Mouse (Mus musculus): Measurements from ENCODE around the gene Cklf. TPM values are rescaled to one million over a fixed set of nuclear protein-coding genes. Genes with fewer than 3 reads are reported as not detected.
A peak's percentile ranks its signal among the peaks of the same experiment; 100 is the strongest.
"Not testable (repeated sequence)": the region's sequence is repeated elsewhere in the genome, so short reads cannot be mapped to it uniquely, and the experiment has no call there.

The Cklf gene
- total RNA-seq, 2 experiments from 2014 or later: 16.0 to 19.4 TPM

GRCm38 (mm10) chr8:104261802-104262201, 11.1 kb downstream of the Cklf start:
- not testable (repeated sequence) for DNase-seq (ENCODE audit: low spot score in 2 of 2)

GRCm38 (mm10) chr8:104264271-104264935, 13.7 kb downstream of the Cklf start:
- not testable (repeated sequence) for DNase-seq (ENCODE audit: low spot score in 2 of 2)

- no peak for DNase-seq (ENCODE audit: low spot score in 2 of 2)
These were observed 17.7 kb downstream of the Cklf start for GRCm38 (mm10) chr8:104268368-104268767.

GRCm38 (mm10) chr8:104268937-104269440, 18.3 kb downstream of the Cklf start:
- DNase-seq (ENCODE audit: low spot score in 2 of 2): no peak

GRCm38 (mm10) chr8:104293081-104293480, 42.4 kb downstream of the Cklf start, which contains the start of gene Cmtm2a:
Cmtm2a (minus strand) TSS chr8:104293181.
- not testable (repeated sequence) for DNase-seq (ENCODE audit: low spot score in 2 of 2)

GRCm38 (mm10) chr8:104294396-104294795, 43.7 kb downstream of the Cklf start:
- no peak for DNase-seq (ENCODE audit: low spot score in 2 of 2)

- DNase-seq (ENCODE audit: low spot score in 2 of 2): not testable (repeated sequence)
These were observed 50.9 kb downstream of the Cklf start for GRCm38 (mm10) chr8:104301577-104301976.

- not testable (repeated sequence) for DNase-seq (ENCODE audit: low spot score in 2 of 2)
These were observed 51.9 kb downstream of the Cklf start for GRCm38 (mm10) chr8:104302536-104302935.

GRCm38 (mm10) chr8:104304962-104305361, 54.3 kb downstream of the Cklf start:
- DNase-seq (ENCODE audit: low spot score in 2 of 2): no peak

GRCm38 (mm10) chr8:104308341-104308740, 57.7 kb downstream of the Cklf start:
- not testable (repeated sequence) for DNase-seq (ENCODE audit: low spot score in 2 of 2)

GRCm38 (mm10) chr8:104309441-104310155, 58.9 kb downstream of the Cklf start, which contains the start of the genes Gm45711 and Cmtm1:
Gm45711 (minus strand) TSS chr8:104310081.
Cmtm1 (minus strand) TSS chr8:104310145.
- peak in 1 of 2 experiments; percentile 52 for DNase-seq (ENCODE audit: low spot score in 2 of 2)

- DNase-seq (ENCODE audit: low spot score in 2 of 2): not testable (repeated sequence)
These were observed 61.4 kb downstream of the Cklf start for GRCm38 (mm10) chr8:104312023-104312422.

- no peak for DNase-seq (ENCODE audit: low spot score in 2 of 2)
These were observed 62.6 kb downstream of the Cklf start for GRCm38 (mm10) chr8:104313311-104313710.

Other genes starting within 250 kb of the Cklf start
- gene Cdh5, start 149.2 kb upstream of the Cklf start, total RNA-seq (2021): 100 to 1,000 TPM; 163 to 174 TPM
- 1 to 10 TPM; 1.7 to 2.5 TPM for gene Bean1, start 80.4 kb upstream of the Cklf start, total RNA-seq (2021)
- gene Tk2, start 2.3 kb upstream of the Cklf start, total RNA-seq (2021): 10 to 100 TPM in 1 of 2 experiments, 1 to 10 TPM in 1; 9.7 to 11.6 TPM
- gene Cmtm2a, start 42.3 kb downstream of the Cklf start, total RNA-seq (2021): not detected
- not detected for gene Gm45711, start 59.2 kb downstream of the Cklf start, total RNA-seq (2021)
- gene Cmtm1, start 59.3 kb downstream of the Cklf start, total RNA-seq (2021): not detected
- gene Gm11020, start 70.7 kb downstream of the Cklf start, total RNA-seq (2021): not detected
- gene Cmtm2b, start 71.4 kb downstream of the Cklf start, total RNA-seq (2021): not detected
- 10 to 100 TPM; 70.2 to 71.1 TPM for gene Cmtm3, start 88.5 kb downstream of the Cklf start, total RNA-seq (2021)
- gene Cmtm4, start 144.9 kb downstream of the Cklf start, total RNA-seq (2021): 10 to 100 TPM in 1 of 2 experiments, 1 to 10 TPM in 1; 9.9 to 10.5 TPM
- 100 to 1,000 TPM; 102 to 116 TPM for gene Dync1li2, start 192.2 kb downstream of the Cklf start, total RNA-seq (2021)